Mouse (Mus musculus): ENCODE measurements around the gene Adam12.
A peak's percentile ranks its signal among the peaks of the same experiment; 100 is the strongest.

The Adam12 gene

GRCm38 (mm10) chr7:134081307-134082072, 150.5 kb downstream of the Adam12 start:
- DNase-seq (ENCODE audit: low read depth, low spot score): no peak

GRCm38 (mm10) chr7:134079980-134080725, 151.8 kb downstream of the Adam12 start:
- DNase-seq (ENCODE audit: low read depth, low spot score): no peak

DNA sequence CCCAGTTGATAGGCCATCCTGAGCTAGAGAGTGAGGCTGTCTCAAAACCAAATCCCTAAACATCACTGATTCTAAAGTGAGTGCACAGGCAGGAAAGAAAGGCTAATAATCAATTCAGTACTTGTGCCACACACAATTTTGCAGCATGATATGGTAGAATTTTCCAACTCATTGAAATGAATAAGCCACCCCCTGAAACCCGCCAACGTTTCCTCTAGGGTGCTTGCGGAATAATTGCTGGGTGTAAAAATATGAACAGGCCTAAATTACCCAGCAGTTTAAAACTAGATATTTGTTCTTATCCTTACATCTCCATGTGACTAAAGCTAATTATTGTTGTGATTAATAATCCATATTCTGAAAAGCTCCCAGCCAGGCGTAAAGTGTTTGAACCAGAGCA, 154.3 kb downstream of the Adam12 start:
- DNase-seq (ENCODE audit: low read depth, low spot score): no peak

DNA sequence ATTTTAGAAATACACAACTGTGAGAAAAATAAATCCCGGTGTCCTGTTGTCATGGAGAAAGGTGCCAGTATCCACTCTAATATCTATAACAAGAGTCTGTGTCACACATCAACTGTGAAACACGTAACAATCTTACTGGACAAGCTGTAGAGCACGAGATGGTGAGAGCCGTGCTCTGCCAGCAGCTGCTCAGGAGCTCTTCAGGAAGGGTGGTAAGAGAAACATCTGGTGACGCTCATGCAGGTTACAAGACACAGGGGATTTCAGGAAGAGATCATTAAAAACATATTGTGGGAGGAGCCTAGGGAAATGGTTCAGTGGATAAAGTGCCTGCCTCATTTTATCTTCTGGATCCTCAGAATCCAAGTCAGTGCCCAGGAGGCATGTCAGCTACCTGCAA, 158.9 kb downstream of the Adam12 start:
- no peak for DNase-seq (ENCODE audit: low read depth, low spot score)

GRCm38 (mm10) chr7:134071153-134071885, 160.6 kb downstream of the Adam12 start:
- no peak for DNase-seq (ENCODE audit: low read depth, low spot score)

DNA sequence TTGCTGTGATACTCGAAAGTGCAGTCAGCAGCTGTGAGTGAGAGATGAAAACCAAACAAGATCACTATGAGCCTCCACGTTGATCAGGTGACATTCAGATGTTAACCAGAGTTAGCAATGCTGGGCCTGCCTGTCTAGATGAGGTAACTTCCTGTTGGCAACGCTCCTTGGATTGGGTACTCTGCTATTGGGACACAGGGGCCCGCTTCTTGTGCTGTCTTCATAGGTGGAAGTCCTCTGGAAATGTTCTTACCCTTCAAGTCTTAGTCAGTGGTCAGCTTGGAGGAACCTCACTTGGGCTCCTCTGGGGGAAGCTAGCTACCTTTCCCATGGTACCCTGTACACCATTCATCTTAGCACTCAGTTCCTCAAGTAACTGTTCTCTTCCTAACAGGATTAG, 169.3 kb downstream of the Adam12 start:
- DNase-seq (ENCODE audit: low read depth, low spot score): no peak

- DNase-seq (ENCODE audit: low read depth, low spot score): no peak
Measured at GRCm38 (mm10) chr7:134052486-134052885, 179.5 kb downstream of the Adam12 start.

DNA sequence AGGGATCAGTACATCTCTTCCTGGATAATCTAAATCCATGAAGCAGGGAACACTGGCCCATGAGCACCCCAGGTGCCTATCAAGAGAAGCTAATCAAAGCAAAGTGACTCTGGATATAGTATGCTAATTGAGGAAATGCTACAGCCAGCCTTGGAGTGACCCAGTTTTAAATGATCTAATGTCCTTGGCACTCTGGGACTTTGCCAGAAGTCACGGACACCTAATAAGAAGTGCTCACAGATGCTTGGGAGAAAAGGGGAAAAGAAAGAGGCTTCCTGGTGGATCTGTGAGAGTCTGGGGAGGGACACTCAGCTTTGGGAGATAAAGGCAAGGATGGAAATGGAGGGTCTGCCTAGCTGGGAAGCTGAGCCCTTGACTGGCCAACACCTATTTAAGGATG, 181.6 kb downstream of the Adam12 start:
- DNase-seq (ENCODE audit: low read depth, low spot score): no peak

GRCm38 (mm10) chr7:134046376-134046775, 185.6 kb downstream of the Adam12 start:
- DNase-seq (ENCODE audit: low read depth, low spot score): no peak

- no peak for DNase-seq (ENCODE audit: low read depth, low spot score)
Measured at GRCm38 (mm10) chr7:134043576-134043975, 188.4 kb downstream of the Adam12 start.

GRCm38 (mm10) chr7:134042614-134043013, 189.3 kb downstream of the Adam12 start:
- no peak for DNase-seq (ENCODE audit: low read depth, low spot score)

GRCm38 (mm10) chr7:134033939-134034338, 198.0 kb downstream of the Adam12 start:
- no peak for DNase-seq (ENCODE audit: low read depth, low spot score)

- DNase-seq (ENCODE audit: low read depth, low spot score): peak; percentile 1
Measured at GRCm38 (mm10) chr7:134032959-134033366, 199.0 kb downstream of the Adam12 start.

GRCm38 (mm10) chr7:134031787-134032186, 200.2 kb downstream of the Adam12 start:
- DNase-seq (ENCODE audit: low read depth, low spot score): no peak

DNA sequence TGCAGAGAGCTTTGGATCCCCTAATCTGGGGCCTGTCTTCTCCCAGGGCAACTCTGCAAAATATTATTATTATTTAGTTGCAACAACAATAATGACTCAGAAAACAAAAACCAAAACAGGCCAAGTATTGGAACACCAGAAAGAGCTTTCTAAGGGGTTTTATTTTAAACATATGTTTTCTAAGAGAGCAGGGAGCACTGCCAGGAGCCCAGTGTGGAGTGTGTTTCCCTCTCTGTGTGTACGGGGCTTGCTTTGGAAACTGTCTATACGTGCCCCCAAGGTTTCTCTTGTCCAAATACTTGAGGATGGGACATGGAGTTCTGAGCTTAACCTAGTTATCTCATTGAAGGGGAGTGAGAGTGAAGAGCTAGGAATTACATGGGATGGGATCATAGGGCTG, 200.7 kb downstream of the Adam12 start:
- no peak for DNase-seq (ENCODE audit: low read depth, low spot score)

DNA sequence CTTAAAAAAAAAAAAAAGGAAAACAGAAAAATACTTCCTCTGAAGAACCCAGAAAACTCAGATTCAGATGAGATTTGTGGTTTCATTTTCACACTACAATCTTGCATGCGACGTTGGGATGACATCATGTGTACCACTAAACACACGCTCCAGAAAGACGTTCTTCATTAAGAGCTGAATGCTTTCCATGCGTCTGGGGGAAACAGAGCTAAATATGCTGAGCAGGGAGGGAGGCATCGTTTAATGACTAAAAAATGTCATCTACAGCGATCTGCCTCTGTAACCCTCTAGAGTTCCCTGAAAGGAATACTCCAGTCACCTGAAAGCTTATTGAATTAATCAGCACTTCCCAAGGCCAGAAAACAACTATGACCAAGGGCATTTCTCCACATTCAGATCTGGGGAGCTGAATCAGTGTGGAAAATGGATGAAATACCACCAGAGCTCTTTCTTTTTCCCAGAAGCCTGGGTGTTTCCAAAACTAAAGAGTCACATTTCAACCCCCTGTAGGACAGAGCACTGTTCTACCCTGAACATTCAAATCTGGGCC, 203.6 kb downstream of the Adam12 start:
- peak; percentile 2 for DNase-seq (ENCODE audit: low read depth, low spot score)

GRCm38 (mm10) chr7:134027020-134027415, 204.9 kb downstream of the Adam12 start:
- DNase-seq (ENCODE audit: low read depth, low spot score): no peak

- no peak for DNase-seq (ENCODE audit: low read depth, low spot score)
Measured at GRCm38 (mm10) chr7:134026200-134027019, 205.5 kb downstream of the Adam12 start.

DNA sequence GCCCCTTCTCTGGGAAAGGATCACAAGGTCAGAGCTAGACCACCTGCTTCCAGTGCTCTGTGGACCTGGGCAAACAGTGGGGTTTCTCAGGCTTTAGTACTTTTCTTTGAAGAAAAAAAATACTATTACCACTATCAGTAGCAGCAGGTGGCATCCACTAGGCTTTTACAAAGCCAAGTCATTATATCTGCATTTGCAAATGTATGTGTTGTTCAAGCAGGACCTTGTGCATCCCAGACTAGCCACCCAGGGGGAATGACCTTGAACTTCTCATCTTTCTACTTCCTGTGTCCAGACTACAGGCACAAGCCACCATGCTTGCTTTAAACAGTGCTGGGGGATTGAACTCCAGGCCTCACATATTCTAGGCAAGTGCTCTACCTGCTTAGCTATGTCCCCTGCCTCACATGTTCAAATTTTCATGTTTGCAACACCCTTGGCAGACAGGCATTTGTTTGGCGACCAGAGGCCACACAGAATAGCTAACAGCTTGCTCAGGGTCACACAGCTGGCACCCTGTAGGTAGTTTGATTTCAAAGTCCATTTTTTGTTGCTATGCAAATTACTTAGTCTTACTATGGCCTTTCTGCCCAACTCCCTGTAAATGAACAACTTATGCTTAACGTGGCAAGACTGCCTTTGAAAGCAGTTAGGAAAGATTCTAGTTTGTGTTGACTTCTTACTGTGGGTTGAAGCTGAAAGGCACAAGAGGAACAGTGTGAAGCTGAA, 209.6 kb downstream of the Adam12 start:
- no peak for DNase-seq (ENCODE audit: low read depth, low spot score)

- DNase-seq (ENCODE audit: low read depth, low spot score): no peak
Measured at GRCm38 (mm10) chr7:134015226-134015625, 216.7 kb downstream of the Adam12 start.
